Mouse (Mus musculus) c-Kit-positive CD71-positive TER-119-positive erythroid progenitor cells, embryonic 14.5 days (primary cell): ENCODE results near the gene Marveld2.
A peak's percentile ranks its signal among the peaks of the same experiment; 100 is the strongest.

Experiments used
- DNase-seq: peaks from one replicate; pipeline ENCODE4 v3.0.0-alpha.2; 2013; ENCODE audit warnings: low spot score

Marveld2 gene

GRCm38 (mm10) chr13:100616181-100617087, at the start of gene Marveld2:
Gene Marveld2 (minus strand): TSS chr13:100616971.
- DNase-seq, result peak; percentile 30

GRCm38 (mm10) chr13:100659864-100660456, 43.2 kb upstream of the Marveld2 start:
- DNase-seq, result peak; percentile 70

- DNase-seq, result no peak
Observed at GRCm38 (mm10) chr13:100658091-100658490, 41.3 kb upstream of the Marveld2 start.

GRCm38 (mm10) chr13:100651439-100652186, 34.8 kb upstream of the Marveld2 start, which contains the start of gene Taf9:
Gene Taf9 (plus strand): TSS chr13:100651579.
- DNase-seq, result peak; percentile 28

GRCm38 (mm10) chr13:100650550-100651438, 34.0 kb upstream of the Marveld2 start, which contains the start of the genes Ak6 and Rad17:
Gene Ak6 (plus strand): TSS chr13:100650979.
Gene Rad17 (minus strand): TSS chr13:100651051.
- peak; percentile 89 for DNase-seq

- no peak for DNase-seq
Observed at GRCm38 (mm10) chr13:100648223-100648622, 31.5 kb upstream of the Marveld2 start.

- no peak for DNase-seq
Observed at GRCm38 (mm10) chr13:100642471-100643209, 25.9 kb upstream of the Marveld2 start.

GRCm38 (mm10) chr13:100634106-100634691, 17.4 kb upstream of the Marveld2 start:
- DNase-seq, result no peak

GRCm38 (mm10) chr13:100622241-100622640, 5.5 kb upstream of the Marveld2 start:
- no peak for DNase-seq

GRCm38 (mm10) chr13:100617583-100617982, 812 bp upstream of the Marveld2 start:
- no peak for DNase-seq

- DNase-seq, result no peak
Observed at GRCm38 (mm10) chr13:100612903-100613302, 3.9 kb downstream of the Marveld2 start.

- DNase-seq, result no peak
Observed at GRCm38 (mm10) chr13:100612251-100612650, 4.5 kb downstream of the Marveld2 start.

- no peak for DNase-seq
Observed at GRCm38 (mm10) chr13:100611266-100611665, 5.5 kb downstream of the Marveld2 start.

GRCm38 (mm10) chr13:100607756-100608155, 9.0 kb downstream of the Marveld2 start:
- peak; percentile 28 for DNase-seq

GRCm38 (mm10) chr13:100605845-100606244, 10.9 kb downstream of the Marveld2 start:
- DNase-seq, result no peak

- no peak for DNase-seq
Observed at GRCm38 (mm10) chr13:100603738-100604095, 13.1 kb downstream of the Marveld2 start.

- no peak for DNase-seq
Observed at GRCm38 (mm10) chr13:100603031-100603737, 13.6 kb downstream of the Marveld2 start.

GRCm38 (mm10) chr13:100602239-100602902, 14.4 kb downstream of the Marveld2 start:
- no peak for DNase-seq

- no peak for DNase-seq
Observed at GRCm38 (mm10) chr13:100601034-100601433, 15.7 kb downstream of the Marveld2 start.
